Mouse (Mus musculus): ENCODE measurements around the gene Ano4.

DNA sequence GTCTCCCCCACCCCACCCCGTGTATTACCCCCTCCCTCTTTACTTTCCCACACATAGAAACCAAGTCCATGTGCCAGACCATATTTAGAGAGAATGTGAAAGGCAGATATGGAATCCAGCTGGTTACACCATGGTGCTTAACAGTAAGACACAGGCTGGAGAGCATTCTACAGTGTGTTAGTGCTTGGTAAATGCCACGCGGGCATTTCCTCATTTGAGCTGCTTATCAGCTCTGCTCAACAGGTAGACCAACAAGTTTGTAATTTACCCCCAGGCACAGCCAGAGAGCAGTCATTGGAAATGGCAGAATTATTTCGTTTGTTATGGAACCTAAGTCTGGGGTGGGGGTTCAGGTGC, 394.3 kb downstream of the Ano4 start:
- no peak for TF ChIP-seq POLR2A (IDR thresholded peaks at IDR 0.05; ENCODE audit: extremely low read depth, insufficient read depth, low read length)
- no peak for TF ChIP-seq CTCF (IDR thresholded peaks at IDR 0.05; ENCODE audit: low read depth, low read length)
